In genomic region chr6:112833763-112834162, GRCm38 (mm10) we compare ENCODE assay signal across 15 mouse cellular contexts.
DNase-seq lines count a peak whose midpoint lies in the region; ATAC-seq and TF ChIP-seq lines count a peak whose summit lies in the region.
"Had no signal": no experiment of that assay in that cellular context is flagged by ENCODE, and none has a peak within 500 bp of the region (broad histone marks: within the 10 kb centered on the region; RNA-seq: fewer than 3 reads in every experiment).

No protein-coding gene starts in this region.

- no peak overlapping the region for H3K4me2 ChIP-seq in forebrain, postnatal 0 days (ENCODE audit: low read depth)
- 0 out of 2 replicates have a peak overlapping the region, but pooled peaks have one; percentile 7 for H3K4me2 ChIP-seq in hindbrain, embryonic 13.5 days
- 0 out of 2 replicates have a peak overlapping the region, but pooled peaks have one; percentile 3 for H3K4me2 ChIP-seq in midbrain, embryonic 14.5 days (ENCODE audit: low read length)
- H3K4me2 ChIP-seq in liver, embryonic 11.5 days, result no peak overlapping the region
- H3K4me2 ChIP-seq: heart, embryonic 13.5 days; limb, embryonic 12.5 days; lung, embryonic 14.5 days had no signal

- no peak overlapping the region for H3K4me3 ChIP-seq in forebrain, embryonic 10.5 days
- no peak overlapping the region for H3K4me3 ChIP-seq in forebrain, postnatal 0 days (ENCODE audit: low read depth, low read length)
- H3K4me3 ChIP-seq in embryonic facial prominence, embryonic 10.5 days, result no peak overlapping the region
- H3K4me3 ChIP-seq in hindbrain, embryonic 13.5 days, result no peak overlapping the region
- no peak overlapping the region for H3K4me3 ChIP-seq in midbrain, embryonic 14.5 days (replicated peaks; ENCODE audit: low read depth, low read length)
- H3K4me3 ChIP-seq in liver, embryonic 11.5 days (ENCODE audit: low read depth, low read length), result no peak overlapping the region
- H3K4me3 ChIP-seq: heart, embryonic 13.5 days; limb, embryonic 12.5 days had no signal

- ATAC-seq in forebrain, postnatal 0 days, result no peak
- ATAC-seq in hindbrain, embryonic 13.5 days (ENCODE audit: low FRiP score), result peak; percentile 61
- no peak for ATAC-seq in midbrain, embryonic 14.5 days (ENCODE audit: low FRiP score, low TSS enrichment)
- ATAC-seq in liver, embryonic 11.5 days (replicated peaks; ENCODE audit: low FRiP score), result no peak
- ATAC-seq: intestine, embryonic 16.5 days had no signal

- peaks cover 61% of the 10 kb centered on the region for H3K4me1 ChIP-seq in forebrain, embryonic 10.5 days
- peaks cover 8% of the 10 kb centered on the region for H3K4me1 ChIP-seq in forebrain, postnatal 0 days (ENCODE audit: insufficient read depth)
- H3K4me1 ChIP-seq in embryonic facial prominence, embryonic 10.5 days, result peaks cover 37% of the 10 kb centered on the region
- H3K4me1 ChIP-seq in hindbrain, embryonic 13.5 days (replicated peaks), result peaks cover 71% of the 10 kb centered on the region
- peaks cover 61% of the 10 kb centered on the region for H3K4me1 ChIP-seq in midbrain, embryonic 14.5 days (ENCODE audit: control insufficient read depth, insufficient read depth, low read length)
- H3K4me1 ChIP-seq in liver, embryonic 11.5 days (replicated peaks; ENCODE audit: control insufficient read depth, insufficient read depth, low read length), result peaks cover 14% of the 10 kb centered on the region
- H3K4me1 ChIP-seq: heart, embryonic 13.5 days had no signal

- peaks cover 15% of the 10 kb centered on the region for H3K36me3 ChIP-seq in forebrain, embryonic 10.5 days (replicated peaks)
- 0 out of 2 replicates have a peak, but pooled peaks cover under 1% of the 10 kb centered on the region for H3K36me3 ChIP-seq in forebrain, postnatal 0 days (ENCODE audit: insufficient read depth)
- H3K36me3 ChIP-seq in embryonic facial prominence, embryonic 10.5 days (replicated peaks), result peaks cover 2% of the 10 kb centered on the region; the same call in 1 of the 2 replicates
- no peaks in the 10 kb centered on the region for H3K36me3 ChIP-seq in hindbrain, embryonic 13.5 days
- peaks cover 6% of the 10 kb centered on the region for H3K36me3 ChIP-seq in midbrain, embryonic 14.5 days (ENCODE audit: control insufficient read depth, insufficient read depth, low read length)
- H3K36me3 ChIP-seq in liver, embryonic 11.5 days (ENCODE audit: control insufficient read depth, insufficient read depth, low read length), result no peaks in the 10 kb centered on the region
- H3K36me3 ChIP-seq: heart, embryonic 13.5 days; limb, embryonic 12.5 days had no signal

- DNase-seq in forebrain, embryonic 10.5 days (ENCODE audit: extremely low spot score, low spot score), result no peak
- DNase-seq in forebrain, postnatal 0 days, result no peak
- DNase-seq in embryonic facial prominence, embryonic 10.5 days (ENCODE audit: low spot score), result no peak
- peak; percentile 37 for DNase-seq in midbrain, embryonic 14.5 days
- DNase-seq in adrenal gland, postnatal 4 days (ENCODE audit: low spot score in 2 of 2), result no peak
- DNase-seq in liver, embryonic 11.5 days (ENCODE audit: low spot score), result no peak
- no peak for DNase-seq in thymus, postnatal 0 days (ENCODE audit: low spot score)
- DNase-seq: cerebellum, postnatal 25 days; gastrocnemius, postnatal 14 days; lung, embryonic 14.5 days; thymus, adult 18-20 months had no signal

- H3K27me3 ChIP-seq in forebrain, embryonic 10.5 days (ENCODE audit: poor library complexity, severe bottlenecking), result no peaks in the 10 kb centered on the region
- no peaks in the 10 kb centered on the region for H3K27me3 ChIP-seq in forebrain, postnatal 0 days (ENCODE audit: insufficient read depth, low read length)
- H3K27me3 ChIP-seq in embryonic facial prominence, embryonic 10.5 days (replicated peaks; ENCODE audit: low read depth, poor library complexity, severe bottlenecking), result no peaks in the 10 kb centered on the region
- H3K27me3 ChIP-seq in hindbrain, embryonic 13.5 days, result no peaks in the 10 kb centered on the region
- no peaks in the 10 kb centered on the region for H3K27me3 ChIP-seq in midbrain, embryonic 14.5 days (ENCODE audit: control insufficient read depth, insufficient read depth, low read length)
- H3K27me3 ChIP-seq in liver, embryonic 11.5 days (replicated peaks; ENCODE audit: control insufficient read depth, insufficient read depth, low read length), result no peaks in the 10 kb centered on the region
- H3K27me3 ChIP-seq: limb, embryonic 12.5 days had no signal

- no peak overlapping the region for H3K9ac ChIP-seq in forebrain, postnatal 0 days
- H3K9ac ChIP-seq in hindbrain, embryonic 13.5 days, result peak overlapping the region; percentile 58; the same call in 1 of the 2 replicates
- H3K9ac ChIP-seq in midbrain, embryonic 14.5 days (replicated peaks; ENCODE audit: low read length), result no peak overlapping the region; the same call in 1 of the 2 replicates
- H3K9ac ChIP-seq in liver, embryonic 11.5 days (ENCODE audit: low read depth, low read length), result no peak overlapping the region
- H3K9ac ChIP-seq: heart, embryonic 13.5 days; limb, embryonic 12.5 days; lung, embryonic 14.5 days had no signal

- no peaks in the 10 kb centered on the region for H3K9me3 ChIP-seq in forebrain, embryonic 10.5 days
- H3K9me3 ChIP-seq in forebrain, postnatal 0 days (ENCODE audit: low read length), result no peaks in the 10 kb centered on the region
- H3K9me3 ChIP-seq in embryonic facial prominence, embryonic 10.5 days, result no peaks in the 10 kb centered on the region
- no peaks in the 10 kb centered on the region for H3K9me3 ChIP-seq in hindbrain, embryonic 13.5 days
- H3K9me3 ChIP-seq in midbrain, embryonic 14.5 days (ENCODE audit: control insufficient read depth, low read length), result no peaks in the 10 kb centered on the region
- H3K9me3 ChIP-seq in liver, embryonic 11.5 days (ENCODE audit: control insufficient read depth, low read length), result no peaks in the 10 kb centered on the region
- H3K9me3 ChIP-seq: heart, embryonic 13.5 days; limb, embryonic 12.5 days had no signal

- WGBS in forebrain, embryonic 10.5 days, result 73% methylated on average over 6 of the region's 6 CpGs
- WGBS in forebrain, postnatal 0 days, result 39% methylated on average over 6 of the region's 6 CpGs
- 63% methylated on average over 6 of the region's 6 CpGs for WGBS in embryonic facial prominence, embryonic 10.5 days
- WGBS in hindbrain, embryonic 13.5 days, result 13% methylated on average over 6 of the region's 6 CpGs
- WGBS in midbrain, embryonic 14.5 days, result 21% methylated on average over 6 of the region's 6 CpGs
- 49% methylated on average over 6 of the region's 6 CpGs for WGBS in liver, embryonic 11.5 days

- TF ChIP-seq CTCF in forebrain, postnatal 0 days (IDR thresholded peaks at IDR 0.05; ENCODE audit: low read depth), result no peak

- peak overlapping the region; percentile 65 for H3K27ac ChIP-seq in forebrain, embryonic 10.5 days
- H3K27ac ChIP-seq in forebrain, postnatal 0 days (ENCODE audit: low read depth, low read length), result no peak overlapping the region; the same call in 1 of the 2 replicates
- peak overlapping the region; percentile 66 for H3K27ac ChIP-seq in embryonic facial prominence, embryonic 10.5 days (replicated peaks)
- peak overlapping the region; percentile 93 for H3K27ac ChIP-seq in hindbrain, embryonic 13.5 days
- H3K27ac ChIP-seq in midbrain, embryonic 14.5 days (replicated peaks; ENCODE audit: low read depth, low read length), result peak overlapping the region; percentile 80
- H3K27ac ChIP-seq in liver, embryonic 11.5 days (ENCODE audit: low read depth, low read length), result no peak overlapping the region
- H3K27ac ChIP-seq: heart, embryonic 13.5 days; limb, embryonic 12.5 days had no signal

Comparison
In these comparisons a context has a peak if more than half of its experiments do, and no peak if none do; other contexts are left out.
1. H3K27ac ChIP-seq: peak in forebrain, embryonic 10.5 days (single experiment), embryonic facial prominence, embryonic 10.5 days (single experiment), hindbrain, embryonic 13.5 days (single experiment) and midbrain, embryonic 14.5 days (single experiment); none in forebrain, postnatal 0 days (single experiment) and liver, embryonic 11.5 days (single experiment).
2. H3K4me2 ChIP-seq: peak in hindbrain, embryonic 13.5 days (single experiment) and midbrain, embryonic 14.5 days (single experiment); none in forebrain, postnatal 0 days (single experiment) and liver, embryonic 11.5 days (single experiment).